Mouse (Mus musculus) layer of hippocampus, adult 6 months (tissue): Measurements from ENCODE around the gene Coq10b. TPM values are rescaled to one million over a fixed set of nuclear protein-coding genes. Genes with fewer than 3 reads are reported as not detected.

Experiments
- long read RNA-seq, 2 experiments: library from polyadenylated mRNA; unstranded; transcript quantifications; one replicate each; pipeline ENCODE4 v2.0.0; 2019 to 2020
- polyA plus RNA-seq: library from polyadenylated mRNA; unstranded; fragments of <200 nt; fragmentation: Nextera tagmentation; gene quantifications from 2 replicates; pipeline ENCODE4 v1.2.3, GENCODE M21; 2021

Gene Coq10b
- polyA plus RNA-seq, result 24.9 and 25.4 TPM in 2 replicates
- long read RNA-seq, experiment 1, transcript Coq10b-201 (5 exons, 1,733 nt), result major isoform, 46 of 56 reads
- long read RNA-seq, experiment 1, partial matches to known transcripts, result 2 of 56 reads
- long read RNA-seq, experiment 1, other reads (novel, unspliced or antisense), result 5 of 56 reads
- long read RNA-seq, experiment 2, transcript Coq10b-201 (5 exons, 1,733 nt), result major isoform, 134 of 140 reads
- long read RNA-seq, experiment 2, partial matches to known transcripts, result 2 of 140 reads
- long read RNA-seq, experiment 2, other reads (novel, unspliced or antisense), result 1 of 140 reads

GRCm38 (mm10) chr1:55052355-55052953 is at the start of gene Coq10b:
Gene Coq10b, plus strand, starts transcription at chr1:55052770.

GRCm38 (mm10) chr1:55027253-55027801 is 25.2 kb upstream of the Coq10b start, which contains the start of gene Sf3b1:
Gene Sf3b1, minus strand, starts transcription at chr1:55027481.

GRCm38 (mm10) chr1:55087932-55088610 is 35.5 kb downstream of the Coq10b start, which contains the start of the genes Hspe1 and Hspd1:
Gene Hspe1, plus strand, starts transcription at chr1:55088132.
Gene Hspd1, minus strand, starts transcription at chr1:55088243.

Other genes starting within 250 kb of the Coq10b start
- 4.9 and 5.9 TPM in 2 replicates for gene Ankrd44, start 126.4 kb upstream of the Coq10b start, polyA plus RNA-seq
- gene Sf3b1, start 25.3 kb upstream of the Coq10b start, polyA plus RNA-seq, result 103 and 107 TPM in 2 replicates
- 477 and 498 TPM in 2 replicates for gene Hspe1, start 35.4 kb downstream of the Coq10b start, polyA plus RNA-seq
- 152 and 164 TPM in 2 replicates for gene Hspd1, start 35.5 kb downstream of the Coq10b start, polyA plus RNA-seq
- 87.7 and 91.6 TPM in 2 replicates for gene Mob4, start 78.5 kb downstream of the Coq10b start, polyA plus RNA-seq
- 19.1 and 21.7 TPM in 2 replicates for gene Rftn2, start 174.0 kb downstream of the Coq10b start, polyA plus RNA-seq
- gene Mars2, start 184.4 kb downstream of the Coq10b start, polyA plus RNA-seq, result 3.0 and 3.3 TPM in 2 replicates